Mouse (Mus musculus) gastrocnemius, adult 2 months (tissue): ENCODE data around the gene Clpsl2. TPM values are rescaled to one million over a fixed set of nuclear protein-coding genes. Genes with fewer than 3 reads are reported as not detected.

ENCODE experiments used
- DNase-seq: peaks from one replicate; pipeline ENCODE4 v3.0.0; 2022
- H3K27ac ChIP-seq: fragments of 200-600 bp; 2 replicates; pipeline ENCODE4 v1.8.1; 2022; ENCODE audit warnings: mild to moderate bottlenecking
- H3K4me3 ChIP-seq: fragments of 200-600 bp; 2 replicates; pipeline ENCODE4 v1.8.1; 2022; ENCODE audit warnings: mild to moderate bottlenecking, moderate library complexity
- CTCF ChIP-seq: fragments of 200-600 bp; IDR thresholded peaks from 2 replicates; pipeline ENCODE4 v1.8.1; 2022; ENCODE audit warnings: antibody characterized with exemption, mild to moderate bottlenecking, moderate library complexity
- intact Hi-C: fragments of 180-260 bp; cut with DNase I; formaldehyde crosslinking; loops from one replicate; pipeline ENCODE4 v1.15.1; 2025
- total RNA-seq, 2 experiments: library from RNA; stranded (reverse); gene quantifications; 2 replicates each; pipeline ENCODE4 v1.2.3; 2021

Clpsl2 gene
- total RNA-seq, 2 experiments from 2014 or later, result not detected

GRCm38 (mm10) chr17:28514555-28514954, 34.7 kb upstream of the Clpsl2 start:
- TF ChIP-seq CTCF, result no peak
- Histone ChIP-seq H3K27ac (peak overlapping the region; percentile 99), H3K4me3 (peak overlapping the region; percentile 33; the same call in 1 of the 2 replicates)
- intact Hi-C loops, result no loop called here
- DNase-seq, result peak; percentile 43

GRCm38 (mm10) chr17:28515431-28516341, 33.5 kb upstream of the Clpsl2 start:
- H3K27ac ChIP-seq, result peak overlapping the region; percentile 99
- intact Hi-C loops, result no loop called here
- H3K4me3 ChIP-seq, result peak overlapping the region; percentile 73
- no peak for TF ChIP-seq CTCF
- DNase-seq, result peak; percentile 81

- peak overlapping the region; percentile 99 for H3K27ac ChIP-seq
Measured at GRCm38 (mm10) chr17:28516881-28517280, 32.3 kb upstream of the Clpsl2 start.

DNA sequence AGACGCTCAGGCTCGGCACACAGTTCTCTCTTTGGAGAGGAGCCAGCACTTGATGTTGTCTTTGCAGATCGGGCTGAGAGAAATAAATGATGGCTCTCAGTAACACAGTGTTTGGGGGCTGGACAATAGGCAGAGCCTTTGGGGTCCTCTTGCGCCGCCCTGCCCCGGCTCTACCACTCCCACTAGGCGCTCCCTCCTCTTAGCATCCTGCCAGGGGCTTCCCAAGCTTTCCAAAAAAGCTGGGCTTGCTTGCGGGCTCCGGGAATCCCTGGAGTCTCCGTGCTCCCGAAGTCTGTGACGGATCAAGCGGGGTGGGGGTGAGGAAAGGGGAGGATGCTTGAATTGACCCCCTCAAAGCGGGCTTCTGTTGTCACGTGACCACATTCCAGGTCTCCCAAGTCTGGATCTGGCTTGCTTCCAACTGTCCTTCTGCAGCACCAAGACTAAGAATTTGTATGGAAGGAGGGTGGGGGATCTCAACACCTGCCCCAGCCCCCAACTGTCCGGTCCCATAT, 31.7 kb upstream of the Clpsl2 start, which contains the start of gene Fkbp5:
Fkbp5 (minus strand) TSS at position 87 of the 515 bp plus-strand sequence.
- H3K27ac ChIP-seq, result peak within 1 kb of the TSS; percentile 99
- TF ChIP-seq CTCF, result no peak
- intact Hi-C loops, result no loop called here
- DNase-seq, result peak; percentile 92
- H3K4me3 ChIP-seq, result peak within 1 kb of the TSS; percentile 73

More at GRCm38 (mm10) chr17:28516881-28517280, 32.3 kb upstream of the Clpsl2 start:
- H3K4me3 ChIP-seq, result peak overlapping the region; percentile 73
- intact Hi-C loops, result no loop called here
- TF ChIP-seq CTCF, result no peak; the same call in 1 of the 2 replicates
- peak; percentile 38 for DNase-seq

DNA sequence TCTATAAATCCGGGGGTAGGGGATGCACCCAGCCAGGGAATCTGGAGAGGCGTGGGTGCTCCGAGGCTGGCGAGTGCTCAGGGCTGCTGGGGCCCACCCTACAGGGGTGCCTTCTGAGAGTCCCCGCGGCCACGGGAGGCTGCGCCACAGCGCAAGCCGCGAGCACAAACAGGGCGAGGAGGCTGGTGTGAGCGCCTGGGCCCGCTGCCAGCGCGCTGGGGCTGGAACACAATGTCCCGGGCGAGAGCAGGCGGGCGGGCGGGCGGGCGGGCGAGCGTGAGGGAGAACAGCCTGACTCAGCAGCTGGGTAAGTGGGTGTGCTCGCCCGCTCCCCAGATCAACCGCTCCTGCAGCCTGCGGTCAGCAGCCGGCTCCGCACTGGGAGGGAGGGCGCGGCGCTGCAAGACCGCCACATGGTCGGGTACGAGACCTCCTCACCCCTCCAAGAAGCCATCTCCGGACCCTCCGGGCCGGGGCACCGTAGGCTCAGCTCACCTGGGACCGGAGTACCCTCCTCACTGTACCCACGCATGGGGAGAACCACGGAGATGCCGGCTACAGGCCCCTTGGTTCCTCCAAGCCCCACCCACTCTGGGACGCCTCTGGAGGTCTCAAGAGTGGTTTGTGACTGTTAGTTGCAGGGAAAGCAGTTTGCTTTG, 31.1 kb upstream of the Clpsl2 start:
- Histone ChIP-seq H3K27ac (peak overlapping the region; percentile 99), H3K4me3 (peak overlapping the region; percentile 73)
- intact Hi-C loops, result no loop called here
- DNase-seq, result peak; percentile 99
- TF ChIP-seq CTCF, result no peak

DNA sequence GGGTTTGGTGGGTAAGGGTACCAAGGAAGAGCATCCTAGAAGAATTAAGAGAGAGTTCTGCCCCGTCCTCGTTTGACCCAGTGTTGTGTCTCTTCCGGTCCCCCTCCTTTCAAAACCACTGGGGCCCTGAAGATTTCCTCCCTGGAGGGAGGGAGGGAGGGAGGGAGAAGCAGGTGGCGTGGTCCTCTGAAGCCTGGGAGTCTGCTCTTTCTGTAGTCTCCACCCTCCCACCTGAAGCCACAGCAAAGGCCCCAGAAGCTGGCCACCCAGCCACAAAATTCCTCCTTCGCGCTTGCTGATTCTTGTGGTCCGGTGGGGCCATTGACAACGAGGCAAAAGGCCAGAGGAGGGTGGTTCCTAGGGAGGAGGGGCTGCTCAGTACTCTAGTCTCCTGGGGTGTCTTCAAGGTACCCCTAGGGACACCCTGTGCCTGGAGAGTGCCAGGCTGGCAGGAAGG, 30.6 kb upstream of the Clpsl2 start:
- no peak for TF ChIP-seq CTCF
- peak overlapping the region; percentile 99 for H3K27ac ChIP-seq
- H3K4me3 ChIP-seq, result peak overlapping the region; percentile 73
- intact Hi-C loops, result no loop called here
- DNase-seq, result peak; percentile 75

- H3K27ac ChIP-seq, result peak overlapping the region; percentile 99
- intact Hi-C loops, result loop anchor here (10.0 kb wide), 1 partner anchor 285 kb away; the partner anchor contains the start of gene Ppard
- H3K4me3 ChIP-seq, result no peak overlapping the region
- TF ChIP-seq CTCF, result peak; percentile 65
- no peak for DNase-seq
Measured at GRCm38 (mm10) chr17:28519827-28520226, 29.4 kb upstream of the Clpsl2 start.

DNA sequence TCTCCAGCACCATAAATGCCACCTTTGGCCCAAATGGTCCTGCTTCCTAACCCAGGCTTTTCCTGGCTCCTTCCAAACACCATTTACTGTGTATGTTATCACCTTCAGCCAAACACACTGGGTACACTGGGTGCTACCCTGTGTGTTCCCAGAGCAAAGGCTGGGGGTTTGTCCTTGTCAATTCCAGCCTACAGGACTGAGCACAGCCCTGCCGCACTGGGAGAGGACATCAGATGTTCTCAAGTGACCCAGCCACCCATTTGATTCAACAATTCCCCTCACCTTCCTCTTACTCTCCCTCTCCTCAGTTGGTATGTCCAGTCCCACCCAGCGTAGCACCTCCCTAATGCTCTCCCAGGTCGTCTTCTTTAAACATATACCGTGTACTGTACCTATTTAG, 28.6 kb upstream of the Clpsl2 start:
- no peak for TF ChIP-seq CTCF
- no peak for DNase-seq
- intact Hi-C loops, result loop anchor here (10.0 kb wide), 1 partner anchor 286 kb away; the partner anchor contains the start of gene Ppard
- Histone ChIP-seq H3K4me3 (no peak overlapping the region), H3K27ac (peak overlapping the region; percentile 99)

DNA sequence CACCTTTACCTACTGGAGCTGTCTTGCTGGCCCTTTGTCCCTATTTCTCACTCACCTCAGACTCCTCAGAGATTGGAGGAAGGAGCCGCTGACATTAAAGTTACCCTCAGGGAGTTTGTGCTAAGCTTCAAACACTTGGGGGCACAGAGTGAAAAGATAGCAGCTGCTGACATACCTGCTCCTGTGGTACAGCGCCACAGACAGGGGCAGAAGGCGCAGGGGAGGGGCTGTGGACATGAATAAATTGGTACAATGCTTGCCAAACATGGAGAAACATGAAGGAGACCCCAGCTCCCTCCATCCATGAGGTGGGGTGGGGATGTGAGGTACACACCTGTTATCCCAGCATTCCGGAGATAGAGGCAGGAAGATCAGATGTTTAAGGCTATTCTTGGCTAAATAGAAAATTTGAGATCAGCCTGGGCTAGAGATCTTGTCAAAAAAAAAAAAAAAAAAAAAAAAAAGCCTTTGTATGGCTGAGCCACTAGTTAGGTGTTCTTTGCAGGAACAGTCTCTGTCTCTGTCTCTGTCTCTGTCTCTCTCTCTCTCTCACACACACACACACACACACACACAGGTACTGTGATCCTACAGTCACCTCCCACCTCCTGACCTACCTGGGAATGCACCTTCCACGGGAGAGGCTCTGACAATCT, 28.0 kb upstream of the Clpsl2 start:
- Histone ChIP-seq H3K4me3 (no peak overlapping the region), H3K27ac (peak overlapping the region; percentile 99)
- TF ChIP-seq CTCF, result no peak
- intact Hi-C loops, result loop anchor here (10.0 kb wide), 1 partner anchor 286 kb away; the partner anchor contains the start of gene Ppard
- no peak for DNase-seq

DNA sequence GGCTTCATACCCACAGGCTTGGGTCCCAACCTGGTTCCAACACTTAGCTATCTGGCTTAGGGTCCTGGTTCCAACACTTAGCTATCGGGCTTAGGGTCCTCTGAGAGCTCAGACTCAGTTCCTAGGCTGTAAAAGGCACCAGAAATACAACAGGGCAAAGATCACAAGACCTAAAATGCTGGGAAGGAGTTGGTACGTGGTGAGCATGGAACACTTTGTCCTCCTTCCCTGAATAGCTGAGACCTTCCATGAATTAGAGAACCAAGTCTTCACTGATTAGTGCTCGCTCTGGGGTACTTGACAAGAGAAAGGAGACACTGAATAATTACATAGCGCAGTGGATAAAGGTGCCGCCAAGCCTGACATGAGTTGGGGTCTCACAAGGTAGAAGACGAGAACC, 27.3 kb upstream of the Clpsl2 start:
- intact Hi-C loops, result loop anchor here (10.0 kb wide), 1 partner anchor 287 kb away; the partner anchor contains the start of gene Ppard

DNA sequence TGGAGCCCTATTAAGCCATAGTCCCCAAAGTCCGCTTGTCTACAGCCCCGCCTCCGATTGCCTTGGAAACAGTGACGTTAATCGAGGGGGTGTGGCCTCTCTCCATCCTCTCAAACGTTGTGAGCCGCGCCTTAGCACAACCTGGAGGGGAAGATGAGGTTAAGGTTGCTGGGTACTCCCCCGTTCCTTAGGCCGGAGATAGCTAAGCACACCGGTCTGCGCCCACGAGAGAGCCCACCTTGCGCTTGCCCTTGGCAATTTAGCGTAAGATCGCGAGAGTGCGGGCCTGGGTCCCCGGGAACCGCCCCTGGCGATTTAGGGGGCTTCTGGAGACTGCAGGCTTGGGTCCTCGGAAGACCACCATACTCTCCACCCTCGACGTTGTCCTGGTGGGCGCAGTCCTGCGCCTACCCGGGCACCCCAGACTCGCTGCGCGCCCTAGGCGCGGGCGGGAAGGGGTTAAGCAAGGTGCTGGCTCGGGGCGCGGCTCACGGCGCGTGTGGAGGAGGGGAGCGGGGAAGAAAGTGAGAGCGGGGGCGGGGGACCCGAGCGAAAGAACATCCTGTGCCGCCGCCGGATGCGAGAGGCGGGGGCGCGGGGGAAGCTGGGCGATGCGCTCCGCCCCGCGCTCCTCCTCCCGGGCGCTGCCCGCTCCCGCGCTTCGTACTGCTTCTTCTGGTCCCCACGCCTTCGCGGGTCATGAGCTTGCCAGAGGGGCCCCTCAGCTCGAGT, 26.4 kb upstream of the Clpsl2 start:
- peak overlapping the region; percentile 99 for H3K27ac ChIP-seq
- TF ChIP-seq CTCF, result no peak; the same call in 1 of the 2 replicates
- H3K4me3 ChIP-seq, result peak overlapping the region; percentile 76
- intact Hi-C loops, result loop anchor here (1.0 to 10.0 kb wide), 2 partner anchors 102 to 288 kb away; partner anchors contain the start of gene Ppard
- peak; percentile 97 for DNase-seq

More for the DNA sequence above, 27.3 kb upstream of the Clpsl2 start:
- TF ChIP-seq CTCF, result no peak
- Histone ChIP-seq H3K4me3 (peak overlapping the region; percentile 76), H3K27ac (peak overlapping the region; percentile 99)
- DNase-seq, result peak; percentile 26
